Mouse (Mus musculus) left cerebral cortex, adult 18-20 months (tissue): ENCODE measurements around the gene Cdca8. TPM values are rescaled to one million over a fixed set of nuclear protein-coding genes. Genes with fewer than 3 reads are reported as not detected.
A peak's percentile ranks its signal among the peaks of the same experiment; 100 is the strongest.

ENCODE experiments used
- DNase-seq, 2 experiments: peaks; one replicate each; pipeline ENCODE4 v3.0.0; 2021 to 2022; ENCODE audit warnings: low spot score in 2 of 2, mixed read lengths in 1 of 2
- total RNA-seq, 2 experiments: library from RNA; stranded (reverse); gene quantifications; 2 replicates each; pipeline ENCODE4 v1.2.3; 2021

Gene Cdca8
- total RNA-seq, 2 experiments from 2014 or later: 0.96 to 1.8 TPM

GRCm38 (mm10) chr4:124957284-124957683, 18.2 kb upstream of the Cdca8 start:
- no peak for DNase-seq

DNA sequence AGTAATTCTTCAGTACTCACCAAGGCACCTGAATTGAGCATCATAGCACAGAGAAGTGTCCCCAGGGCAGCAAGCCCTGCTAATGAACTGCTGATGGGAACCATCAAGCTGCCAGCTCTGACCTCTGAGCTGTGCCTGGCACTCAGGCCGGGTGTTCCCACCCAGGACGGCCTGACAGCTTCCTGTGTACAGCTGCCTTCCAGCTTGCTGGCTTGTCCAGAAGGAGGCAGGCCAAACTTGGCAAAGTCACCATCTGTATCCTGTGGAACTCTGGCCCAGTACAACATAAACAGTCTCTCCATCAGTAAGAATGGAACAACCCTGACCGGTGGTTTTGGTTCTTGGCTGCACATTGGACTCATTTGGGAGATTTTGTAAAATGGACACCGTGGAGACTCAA, 14.4 kb upstream of the Cdca8 start:
- DNase-seq: no peak

DNA sequence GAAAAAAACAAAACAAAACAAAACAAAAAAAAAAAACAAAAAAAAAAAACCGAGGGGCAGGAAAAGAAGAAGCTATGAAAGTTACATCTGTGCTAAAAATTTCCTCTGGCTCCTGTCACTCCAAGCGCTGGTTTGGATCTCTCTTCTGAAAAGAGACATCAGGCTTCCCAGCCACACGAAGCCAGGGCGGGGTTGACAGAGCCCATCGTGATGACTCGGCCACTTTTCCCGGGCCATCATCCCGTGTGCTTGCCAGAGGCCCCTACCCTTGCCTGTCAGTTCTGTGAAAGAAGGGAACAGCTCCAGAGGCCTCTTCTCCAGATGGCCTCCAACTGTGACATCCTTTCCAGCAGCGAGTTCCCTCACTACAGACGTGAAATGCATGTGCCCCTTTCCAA, 11.9 kb upstream of the Cdca8 start:
- DNase-seq: no peak

DNA sequence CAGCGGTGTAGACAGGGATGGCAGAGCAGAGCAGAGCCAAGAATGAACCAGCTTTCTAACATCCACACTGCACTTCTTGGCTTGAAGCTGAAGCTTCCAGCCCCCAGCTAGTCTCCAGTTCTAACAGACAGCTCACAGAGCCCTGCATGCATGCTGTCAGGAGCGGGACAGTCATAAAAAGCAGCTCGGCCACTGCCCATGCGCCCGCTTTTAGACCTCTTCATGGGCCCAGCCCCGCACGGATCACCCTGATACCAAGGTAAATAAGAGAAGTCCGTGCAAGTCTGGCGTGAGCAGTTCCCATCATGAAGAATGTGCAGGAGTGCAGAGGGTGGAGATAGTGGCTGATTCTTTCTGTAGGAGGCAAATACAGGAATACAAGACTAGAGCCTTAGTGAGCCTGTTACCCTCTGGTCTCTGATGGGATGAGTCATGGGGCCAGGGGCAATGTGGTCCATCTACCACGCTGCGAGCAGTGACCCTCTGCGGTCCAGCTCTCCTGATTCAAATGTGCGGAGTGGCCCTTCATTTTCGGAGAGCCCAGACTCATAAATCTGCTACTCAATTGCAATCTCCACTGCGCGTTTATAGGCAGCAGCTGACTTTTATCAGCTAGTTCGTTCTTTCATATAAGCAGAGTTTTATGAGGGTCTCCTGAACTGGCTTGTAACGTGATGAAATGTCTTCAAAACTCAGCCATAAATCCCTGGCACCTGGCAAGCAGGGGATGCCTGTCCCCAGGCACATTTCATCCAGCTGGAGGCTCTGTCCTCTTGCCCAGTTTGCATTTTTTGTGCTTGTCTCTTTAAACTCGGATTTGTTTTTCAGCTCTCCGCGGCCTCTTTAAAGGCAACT, 11.3 kb upstream of the Cdca8 start:
- DNase-seq: no peak

GRCm38 (mm10) chr4:124949488-124949887, 10.4 kb upstream of the Cdca8 start:
- no peak for DNase-seq

GRCm38 (mm10) chr4:124944961-124945360, 5.8 kb upstream of the Cdca8 start:
- DNase-seq: no peak

DNA sequence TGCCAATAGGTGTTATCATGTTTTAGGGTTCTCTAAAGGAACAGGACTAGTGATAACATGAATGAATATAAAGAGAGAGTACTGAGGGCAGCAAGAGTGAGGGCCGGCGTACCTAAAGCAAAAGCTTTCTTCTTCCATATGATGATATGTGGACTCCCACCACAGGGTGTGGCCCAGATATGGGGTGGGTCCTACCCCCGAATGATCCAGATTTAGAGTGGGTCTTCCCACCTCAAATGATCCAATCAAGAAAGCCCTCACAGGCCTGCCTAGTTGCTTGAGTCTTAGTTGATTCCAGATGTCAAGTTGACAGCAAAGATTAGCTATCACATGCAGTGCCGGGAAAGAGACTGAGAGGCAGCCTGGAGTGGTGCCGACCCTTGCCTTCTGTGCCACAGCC, 4.7 kb upstream of the Cdca8 start:
- no peak for DNase-seq

GRCm38 (mm10) chr4:124943022-124943421, 3.9 kb upstream of the Cdca8 start:
- peak; percentile 78 to 86 for DNase-seq

- peak; percentile 96 to 97 for DNase-seq
Measured at GRCm38 (mm10) chr4:124936613-124937471, 2.3 kb downstream of the Cdca8 start, which contains the start of gene 9930104L06Rik. Gene 9930104L06Rik, plus strand, starts transcription at chr4:124937048.

DNA sequence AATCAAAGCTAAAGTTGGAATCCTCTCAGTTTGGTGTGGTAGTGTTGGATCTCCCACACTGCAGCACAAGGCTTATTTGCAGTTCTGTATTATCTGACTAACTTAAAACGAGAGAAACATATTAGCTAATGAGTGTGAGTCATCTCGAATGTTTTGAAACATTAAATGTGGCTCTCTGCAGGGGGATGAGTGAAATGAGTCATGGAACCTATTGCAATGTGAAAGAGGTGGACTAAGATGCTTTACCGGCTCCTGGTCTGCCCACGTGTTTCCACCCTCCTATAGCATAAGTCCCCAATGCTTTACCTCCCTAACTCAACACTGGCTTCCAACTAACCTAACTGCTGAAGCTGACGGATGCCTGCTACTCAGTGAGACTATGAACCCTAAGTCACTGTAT, 11.0 kb downstream of the Cdca8 start:
- DNase-seq: no peak

GRCm38 (mm10) chr4:124905971-124906822, 32.9 kb downstream of the Cdca8 start:
- DNase-seq: no peak

DNA sequence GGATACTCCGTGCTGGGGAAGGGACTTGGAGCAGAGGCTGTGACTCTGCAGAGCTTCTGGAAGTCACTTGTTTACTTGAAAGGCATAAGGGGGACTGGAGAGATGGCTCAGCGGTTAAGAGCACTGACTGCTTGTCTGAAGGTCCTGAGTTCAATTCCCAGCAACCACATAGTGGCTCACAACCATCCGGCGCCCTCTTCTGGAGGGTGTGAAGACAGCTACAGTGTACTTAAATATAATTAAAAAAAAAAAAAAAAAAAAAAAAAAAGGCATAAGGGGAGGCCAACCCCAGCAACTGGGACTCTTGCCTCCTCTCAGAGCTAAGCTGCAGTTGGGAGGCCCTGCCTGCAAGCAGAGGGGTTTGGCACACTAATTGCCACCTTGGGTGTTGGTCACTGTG, 33.7 kb downstream of the Cdca8 start:
- no peak for DNase-seq

- DNase-seq: no peak
Measured at GRCm38 (mm10) chr4:124899906-124900305, 39.2 kb downstream of the Cdca8 start.

GRCm38 (mm10) chr4:124898428-124898827, 40.7 kb downstream of the Cdca8 start:
- DNase-seq: no peak

DNA sequence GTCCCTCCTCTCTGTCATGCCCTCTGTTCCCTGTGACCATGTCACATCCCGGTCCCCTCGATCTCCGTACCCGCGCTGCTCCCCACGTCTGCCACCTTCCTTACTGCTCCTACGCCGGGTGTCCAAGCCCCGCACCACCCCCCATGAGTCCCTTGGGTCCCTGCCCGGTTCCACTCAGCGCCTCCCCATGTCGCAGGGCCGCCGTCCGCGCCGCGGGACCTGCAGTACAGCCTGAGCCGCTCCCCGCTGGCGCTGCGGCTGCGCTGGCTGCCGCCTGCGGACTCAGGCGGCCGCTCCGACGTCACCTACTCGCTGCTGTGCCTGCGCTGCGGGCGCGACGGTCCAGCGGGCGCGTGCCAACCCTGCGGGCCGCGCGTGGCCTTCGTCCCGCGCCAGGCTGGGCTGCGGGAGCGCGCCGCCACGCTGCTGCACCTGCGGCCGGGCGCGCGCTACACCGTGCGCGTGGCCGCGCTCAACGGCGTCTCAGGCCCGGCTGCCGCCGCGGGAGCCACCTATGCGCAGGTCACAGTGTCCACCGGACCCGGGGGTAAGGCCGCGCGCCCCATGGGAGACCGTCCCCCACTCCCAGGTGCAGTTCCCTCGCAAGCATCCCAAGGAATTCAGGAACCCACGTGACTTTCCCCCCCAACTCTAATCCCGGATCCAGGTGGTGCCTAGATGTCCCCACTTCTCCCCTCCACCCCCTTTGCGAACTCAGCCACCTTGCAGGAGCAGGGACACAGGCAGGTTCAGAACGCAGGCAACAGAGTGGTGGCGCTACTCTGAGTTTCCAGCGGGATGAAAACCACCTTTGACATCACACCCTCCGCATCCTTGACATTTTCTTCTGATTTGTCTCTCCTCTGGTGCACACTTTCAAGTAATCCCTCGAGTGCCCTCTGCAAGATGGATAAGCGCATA, 44.3 kb downstream of the Cdca8 start:
- DNase-seq: peak; percentile 65 to 84

DNA sequence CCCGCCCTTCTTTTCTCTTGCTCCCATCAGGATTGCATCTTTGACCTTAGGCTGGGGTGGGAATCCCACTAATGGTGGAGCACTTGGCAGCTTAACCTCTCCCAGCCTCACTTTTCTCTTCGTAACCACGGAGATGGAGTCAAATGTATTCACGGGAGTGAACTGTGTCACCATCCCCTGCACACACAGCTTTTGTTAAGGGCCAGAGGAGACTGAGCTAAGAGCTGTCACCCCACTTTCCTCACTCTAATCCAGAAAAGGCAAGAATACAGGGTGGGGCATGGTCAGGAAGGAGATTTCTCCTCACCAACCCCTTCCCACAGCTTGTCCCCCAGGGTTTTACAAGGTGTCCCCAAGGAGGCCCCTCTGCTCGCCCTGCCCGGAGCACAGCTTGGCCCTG, 45.3 kb downstream of the Cdca8 start:
- DNase-seq: no peak

GRCm38 (mm10) chr4:124890831-124891230, 48.3 kb downstream of the Cdca8 start:
- DNase-seq: no peak

- DNase-seq: peak in 1 of 2 experiments; percentile 40
Measured at GRCm38 (mm10) chr4:124889935-124890334, 49.2 kb downstream of the Cdca8 start.

DNA sequence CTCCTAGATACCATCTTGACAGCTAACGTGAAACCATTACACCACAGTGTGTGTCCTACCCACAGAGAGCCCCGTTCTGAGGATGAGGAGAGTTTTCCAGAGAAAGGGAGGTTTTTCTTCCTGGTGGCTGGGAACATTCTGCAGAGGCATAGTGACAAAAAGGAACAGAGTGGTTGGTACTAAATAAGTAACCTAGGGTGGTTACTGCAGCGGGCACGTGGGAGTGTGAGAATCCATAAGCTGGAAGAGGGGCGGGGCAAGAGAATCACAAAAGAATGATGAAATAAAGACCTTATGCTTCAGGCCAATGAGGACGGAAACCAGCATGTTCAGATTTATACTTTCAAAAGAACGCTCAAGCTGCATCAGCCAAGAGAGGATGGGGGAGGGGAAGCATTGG, 50.4 kb downstream of the Cdca8 start:
- DNase-seq: peak; percentile 58 to 62

DNA sequence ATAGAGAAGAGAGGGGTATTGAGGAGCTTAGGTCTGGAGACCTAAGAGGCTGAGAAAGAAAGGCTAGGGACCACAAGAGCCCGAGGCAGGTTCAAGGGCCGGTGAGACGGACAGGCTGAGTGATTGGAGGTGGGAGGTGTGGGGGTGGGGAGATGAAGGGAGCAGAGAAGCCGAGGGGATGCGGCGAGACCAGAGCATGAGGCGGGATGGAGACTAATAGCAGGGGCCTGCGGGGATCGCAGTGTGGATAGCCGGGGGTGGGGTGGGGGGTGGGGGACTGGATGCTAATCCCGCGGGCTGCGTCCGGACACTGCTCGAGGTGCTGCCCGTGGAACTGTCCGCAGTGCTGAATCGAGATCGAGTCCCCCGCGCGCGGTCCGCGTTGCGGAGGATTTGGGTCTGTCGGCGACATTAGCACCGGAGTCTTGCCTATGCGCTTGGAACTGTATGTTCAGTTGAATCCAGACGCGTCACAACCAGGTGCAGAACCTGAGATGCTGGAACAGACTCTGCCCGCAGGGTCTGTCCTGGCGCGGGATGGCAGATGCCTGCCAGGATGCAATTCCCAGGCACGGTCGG, 56.9 kb downstream of the Cdca8 start:
- peak; percentile 43 to 50 for DNase-seq
